In genomic region chr16:32485209-32485608, GRCm38 (mm10) we compare ENCODE assay signal across 27 mouse cellular contexts. TPM values are rescaled to one million over a fixed set of nuclear protein-coding genes. Genes with fewer than 3 reads are reported as not detected.
"Had no signal": no experiment of that assay in that cellular context is flagged by ENCODE, and none has a peak within 500 bp of the region (broad histone marks: within the 10 kb centered on the region; RNA-seq: fewer than 3 reads in every experiment).

No protein-coding gene starts in this region.

- H3K27ac ChIP-seq: limb, embryonic 12.5 days; limb, embryonic 15.5 days; liver, embryonic 14.5 days; midbrain, embryonic 13.5 days; neural tube, embryonic 13.5 days had no signal

- H3K9me3 ChIP-seq: limb, embryonic 12.5 days; limb, embryonic 15.5 days; midbrain, embryonic 13.5 days; neural tube, embryonic 13.5 days had no signal

- H3K9ac ChIP-seq: limb, embryonic 12.5 days; limb, embryonic 15.5 days; liver, embryonic 14.5 days; liver, postnatal 0 days; lung, embryonic 14.5 days; midbrain, embryonic 13.5 days; neural tube, embryonic 13.5 days had no signal

- H3K4me3 ChIP-seq: limb, embryonic 12.5 days; limb, embryonic 15.5 days; midbrain, embryonic 13.5 days; myocyte; neural tube, embryonic 13.5 days had no signal

- H3K4me1 ChIP-seq: limb, embryonic 15.5 days; midbrain, embryonic 13.5 days; neural tube, embryonic 13.5 days had no signal

- ATAC-seq: liver, postnatal 0 days; lung, postnatal 0 days; midbrain, embryonic 13.5 days; midbrain, embryonic 16.5 days had no signal

- H3K27me3 ChIP-seq: limb, embryonic 12.5 days; limb, embryonic 15.5 days; midbrain, embryonic 13.5 days; neural tube, embryonic 13.5 days had no signal

- DNase-seq: kidney, adult 8-10 months; kidney, postnatal 14 days; left cerebral cortex, postnatal 4 days; liver, postnatal 0 days; lung, embryonic 14.5 days; lung, postnatal 36 days; right cerebral cortex, adult 18-20 months; right cerebral cortex, postnatal 25 days; thymus, adult 18-20 months; thymus, postnatal 36 days had no signal

- H3K4me2 ChIP-seq: limb, embryonic 12.5 days; limb, embryonic 15.5 days; liver, embryonic 11.5 days; lung, embryonic 14.5 days; midbrain, embryonic 13.5 days; neural tube, embryonic 13.5 days had no signal

- H3K36me3 ChIP-seq: limb, embryonic 12.5 days; limb, embryonic 15.5 days; midbrain, embryonic 13.5 days; neural tube, embryonic 13.5 days had no signal

RNA-seq across cellular contexts. Expression of gene Slc51a, which starts 2.5 kb away (rescaled TPM):
- total RNA-seq: layer of hippocampus, adult 18-20 months; layer of hippocampus, postnatal 14 days; left cerebral cortex, adult 8-10 months; left cerebral cortex, postnatal 14 days; left cerebral cortex, postnatal 4 days had no signal
- polyA plus RNA-seq: neural tube, embryonic 13.5 days; spleen, adult 2 months; urinary bladder, adult 2 months had no signal

RNA-seq across cellular contexts. Expression of gene Zdhhc19, which starts 10.9 kb away (rescaled TPM):
- total RNA-seq: layer of hippocampus, adult 18-20 months; layer of hippocampus, postnatal 14 days; left cerebral cortex, adult 8-10 months; left cerebral cortex, postnatal 14 days; left cerebral cortex, postnatal 4 days; monocyte, adult 5-6 weeks had no signal
- polyA plus RNA-seq: kidney, embryonic 16.5 days; limb, embryonic 12.5 days; limb, embryonic 15.5 days; liver, embryonic 11.5 days; liver, embryonic 14.5 days; liver, postnatal 0 days; lung, embryonic 14.5 days; lung, postnatal 0 days; midbrain, embryonic 13.5 days; myocyte; neural tube, embryonic 13.5 days; spleen, adult 2 months; urinary bladder, adult 2 months had no signal
